In the genomic region with DNA sequence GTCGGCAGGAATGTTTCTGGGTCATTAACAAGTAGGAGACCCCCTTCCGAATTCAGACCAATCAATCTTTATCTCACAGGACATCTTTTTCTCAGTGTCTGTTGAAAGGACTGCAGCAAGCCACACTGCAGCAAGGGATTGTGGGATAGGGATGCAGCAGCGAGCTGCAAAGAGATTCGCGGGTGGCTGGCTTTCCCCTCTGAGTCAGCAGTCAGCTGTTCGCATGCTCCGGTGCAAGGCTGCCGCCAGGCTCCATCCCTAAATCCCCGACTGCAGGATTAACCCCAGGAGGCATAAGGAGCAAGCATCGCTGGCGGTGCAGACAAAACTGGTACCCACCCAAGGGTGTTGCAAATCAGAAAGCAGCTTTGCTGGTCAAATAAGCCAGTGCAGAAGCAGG, we compare ENCODE assay signal across 9 mouse cellular contexts. TPM values are rescaled to one million over a fixed set of nuclear protein-coding genes. Genes with fewer than 3 reads are reported as not detected.
DNase-seq lines count a peak whose midpoint lies in the region; ATAC-seq and TF ChIP-seq lines count a peak whose summit lies in the region.
"Had no signal": no experiment of that assay in that cellular context is flagged by ENCODE, and none has a peak within 500 bp of the region (broad histone marks: within the 10 kb centered on the region; RNA-seq: fewer than 3 reads in every experiment).

No protein-coding gene starts in this region.

- POLR2A ChIA-PET in Patski (lab: Charles Lee): no interaction called here

- H3K9me3 ChIP-seq in hindbrain, embryonic 13.5 days: no peaks in the 10 kb centered on the region

- peak overlapping the region; percentile 68 for H3K4me3 ChIP-seq in hindbrain, embryonic 13.5 days

- peak; percentile 64 for DNase-seq in Patski (ENCODE audit: low read depth, low spot score)
- DNase-seq in cerebellum, adult 9-10 months: peak; percentile 86
- DNase-seq in frontal cortex, postnatal 14 days (ENCODE audit: low spot score in 2 of 2): peak; percentile 69 to 75
- DNase-seq in layer of hippocampus, postnatal 36 days: peak; percentile 73 to 75
- DNase-seq in lung, postnatal 25 days (ENCODE audit: low spot score): peak; percentile 19
- DNase-seq in right cerebral cortex, adult 18-20 months: peak; percentile 91
- no peak for DNase-seq in T-cell, adult 2 months (ENCODE audit: low spot score)

- peak overlapping the region; percentile 84 for H3K4me2 ChIP-seq in hindbrain, embryonic 13.5 days

- H3K27me3 ChIP-seq in Patski: no peaks in the 10 kb centered on the region
- H3K27me3 ChIP-seq in hindbrain, embryonic 13.5 days: no peaks in the 10 kb centered on the region

- peak overlapping the region; percentile 96 for H3K27ac ChIP-seq in hindbrain, embryonic 13.5 days

- 0% methylated on average over 11 of the region's 11 CpGs for WGBS in hindbrain, embryonic 13.5 days

- peak; percentile 78 for ATAC-seq in Patski
- peak; percentile 82 for ATAC-seq in hindbrain, embryonic 13.5 days (ENCODE audit: low FRiP score)

- CTCF ChIA-PET in Patski (lab: Charles Lee): interaction anchor here (0.8 to 1.1 kb wide), 2 partner anchors 13 to 22 kb away, joined by 3 read pairs; no protein-coding TSS in a partner anchor

- peaks cover 44% of the 10 kb centered on the region for H3K4me1 ChIP-seq in hindbrain, embryonic 13.5 days (replicated peaks)

- TF ChIP-seq CTCF in Patski (IDR thresholded peaks at IDR 0.05): no peak

- peak overlapping the region; percentile 86 for H3K9ac ChIP-seq in hindbrain, embryonic 13.5 days

- H3K36me3 ChIP-seq in hindbrain, embryonic 13.5 days: no peaks in the 10 kb centered on the region

- in situ Hi-C loops in Patski (cut with MboI; ENCODE audit: low pct_unique_long_range_greater_than_20kb): no loop called here

RNA-seq across cellular contexts. Expression of a gene that starts 46.8 kb away (rescaled TPM):
- polyA plus RNA-seq in Patski (2021): 0.47 TPM
- 2.9 and 3.3 TPM in 2 replicates for polyA plus RNA-seq in hindbrain, embryonic 13.5 days (2015; fragmentation: Nextera tagmentation; extraction: Ambion mirVana)
- total RNA-seq in layer of hippocampus, postnatal 36 days (2021): not detected
- total RNA-seq: gastrocnemius, adult 8-10 months had no signal
